Mouse (Mus musculus) heart, embryonic 14.5 days (tissue): ENCODE measurements at regions not wholly inside any gene's neighbourhood (a gene's known extent, or its start where the extent isn't known, plus 50 kb on each side); places are given as distances from the start of the nearest gene placed in this dataset.

Source experiments
- ATAC-seq: fragments of 200-750 bp; cut with Nextera tagmentation; 2 replicates; pipeline ENCODE4 v1.8.0; 2017; ENCODE audit warnings: low read depth, moderate TSS enrichment; ENCODE audit not compliant: insufficient number of reproducible peaks, insufficient read depth, low FRiP score
- H3K27ac ChIP-seq, 2 experiments: fragments of 200-500 bp in 1 of 2; fragments of 300-500 bp in 1 of 2; sonication (generic) in 1 of 2; replicated peaks in 1 of 2; 2 replicates each; pipeline ENCODE4 v1.5.1; 2012 to 2014; ENCODE audit warnings: low read depth in 2 of 2, low read length in 2 of 2, control low read depth in 1 of 2, mild to moderate bottlenecking in 1 of 2, mixed read lengths in 1 of 2; ENCODE audit not compliant: control insufficient read depth in 1 of 2, insufficient read depth in 1 of 2
- H3K27me3 ChIP-seq: fragments of 300-500 bp; sonication (generic); 2 replicates; pipeline ENCODE4 v1.6.1; 2014; ENCODE audit warnings: mild to moderate bottlenecking, low read length, control low read depth; ENCODE audit not compliant: control insufficient read depth, insufficient read depth
- H3K36me3 ChIP-seq: fragments of 300-500 bp; sonication (generic); 2 replicates; pipeline ENCODE4 v1.6.1; 2014; ENCODE audit warnings: mild to moderate bottlenecking, control low read depth, low read length, mixed read lengths; ENCODE audit not compliant: control insufficient read depth, insufficient read depth
- H3K4me1 ChIP-seq, 2 experiments: fragments of 200-500 bp in 1 of 2; fragments of 300-500 bp in 1 of 2; sonication (generic) in 1 of 2; 2 replicates each; pipeline ENCODE4 v1.6.1; 2012 to 2014; ENCODE audit warnings: low read length in 2 of 2, control low read depth in 1 of 2, mixed read lengths in 1 of 2; ENCODE audit not compliant: control insufficient read depth in 2 of 2, insufficient read depth in 2 of 2
- H3K4me2 ChIP-seq: fragments of 300-500 bp; sonication (generic); 2 replicates; pipeline ENCODE4 v1.6.1; 2014; ENCODE audit warnings: mild to moderate bottlenecking, low read length
- H3K4me3 ChIP-seq, 2 experiments: fragments of 200-500 bp in 1 of 2; fragments of 300-500 bp in 1 of 2; sonication (generic) in 1 of 2; 2 replicates each; pipeline ENCODE4 v1.5.1; 2012 to 2014; ENCODE audit warnings: low read length in 2 of 2, mild to moderate bottlenecking in 2 of 2, control low read depth in 1 of 2, low read depth in 1 of 2, moderate library complexity in 1 of 2; ENCODE audit not compliant: control insufficient read depth in 1 of 2, insufficient read depth in 1 of 2
- H3K9ac ChIP-seq: fragments of 300-500 bp; sonication (generic); 2 replicates; pipeline ENCODE4 v1.6.1; 2014; ENCODE audit warnings: mild to moderate bottlenecking, low read length
- H3K9me3 ChIP-seq: fragments of 300-500 bp; sonication (generic); 2 replicates; pipeline ENCODE4 v1.6.1; 2016; ENCODE audit warnings: low read length, control low read depth; ENCODE audit not compliant: control insufficient read depth
- WGBS: fragments of 180-500 bp; shearing (Covaris S2); extraction: QIAGEN DNeasy Blood & Tissue Kit; methylation state at CpG from one replicate; pipeline ENCODE4 v1.1.7; 2014; 5-methylcytosine and 5-hydroxymethylcytosine counted together

GRCm38 (mm10) chr11:21007222-21007621 is 83.9 kb upstream of the Peli1 start:
- Histone ChIP-seq H3K36me3 (no peaks in the 10 kb centered on the region), H3K27me3 (no peaks in the 10 kb centered on the region), H3K9me3 (no peaks in the 10 kb centered on the region), H3K4me1 (no peaks in the 10 kb centered on the region), H3K4me3 (no peak overlapping the region), H3K9ac (no peak overlapping the region), H3K4me2 (no peak overlapping the region), H3K27ac (no peak overlapping the region)
- ATAC-seq, result no peak
- WGBS, result 90% methylated on average over 5 of the region's 5 CpGs

- H3K4me1 ChIP-seq, result peaks cover 2 to 6% of the 10 kb centered on the region in 2 experiments; a peak in 3 of 4 replicates
- H3K27ac ChIP-seq, result no peak overlapping the region
- H3K9ac ChIP-seq, result no peak overlapping the region
- no peaks in the 10 kb centered on the region for H3K36me3 ChIP-seq
- H3K9me3 ChIP-seq, result no peaks in the 10 kb centered on the region
- no peaks in the 10 kb centered on the region for H3K27me3 ChIP-seq
- no peak overlapping the region for H3K4me3 ChIP-seq
- 62% methylated on average over 3 of the region's 3 CpGs for WGBS
- no peak for ATAC-seq
- no peak overlapping the region for H3K4me2 ChIP-seq
These were observed 81.6 kb upstream of the Peli1 start for GRCm38 (mm10) chr11:21009505-21009904.

GRCm38 (mm10) chr11:21010867-21011266 is 80.2 kb upstream of the Peli1 start:
- Histone ChIP-seq H3K27ac (no peak overlapping the region), H3K9ac (no peak overlapping the region), H3K4me1 (peaks cover 2 to 18% of the 10 kb centered on the region in 2 experiments; a peak in 3 of 4 replicates), H3K27me3 (no peaks in the 10 kb centered on the region), H3K4me2 (no peak overlapping the region), H3K36me3 (no peaks in the 10 kb centered on the region), H3K9me3 (no peaks in the 10 kb centered on the region), H3K4me3 (no peak overlapping the region)
- ATAC-seq, result no peak
- WGBS, result 66% methylated on average over 7 of the region's 7 CpGs

GRCm38 (mm10) chr11:21014250-21014649 is 76.8 kb upstream of the Peli1 start:
- H3K27ac ChIP-seq, result no peak overlapping the region
- 23% methylated on average over 3 of the region's 3 CpGs for WGBS
- H3K9me3 ChIP-seq, result no peaks in the 10 kb centered on the region
- no peak overlapping the region for H3K4me2 ChIP-seq
- H3K9ac ChIP-seq, result no peak overlapping the region
- H3K27me3 ChIP-seq, result no peaks in the 10 kb centered on the region
- no peak for ATAC-seq
- no peak overlapping the region for H3K4me3 ChIP-seq
- peaks cover 6 to 36% of the 10 kb centered on the region in 2 experiments for H3K4me1 ChIP-seq
- no peaks in the 10 kb centered on the region for H3K36me3 ChIP-seq

- Histone ChIP-seq H3K4me3 (no peak overlapping the region), H3K4me1 (peaks cover 6 to 36% of the 10 kb centered on the region in 2 experiments), H3K9me3 (no peaks in the 10 kb centered on the region), H3K27me3 (no peaks in the 10 kb centered on the region), H3K4me2 (no peak overlapping the region), H3K27ac (0 out of 4 replicates have a peak overlapping the region, but pooled peaks of 1 of the 2 experiments have one; percentile 21), H3K36me3 (no peaks in the 10 kb centered on the region), H3K9ac (no peak overlapping the region)
- no peak for ATAC-seq
- 30% methylated on average over 3 of the region's 3 CpGs for WGBS
These were observed 75.6 kb upstream of the Peli1 start for GRCm38 (mm10) chr11:21015536-21015935.

- Histone ChIP-seq H3K9ac (no peak overlapping the region), H3K27me3 (no peaks in the 10 kb centered on the region), H3K27ac (no peak overlapping the region), H3K36me3 (no peaks in the 10 kb centered on the region), H3K4me1 (peaks cover 6 to 36% of the 10 kb centered on the region in 2 experiments), H3K9me3 (no peaks in the 10 kb centered on the region), H3K4me3 (no peak overlapping the region), H3K4me2 (no peak overlapping the region)
- WGBS, result 13% methylated on average over 4 of the region's 4 CpGs
- no peak for ATAC-seq
These were observed 74.9 kb upstream of the Peli1 start for GRCm38 (mm10) chr11:21016133-21016746.

- H3K9ac ChIP-seq, result no peak overlapping the region
- H3K4me2 ChIP-seq, result no peak overlapping the region
- no peaks in the 10 kb centered on the region for H3K9me3 ChIP-seq
- ATAC-seq, result no peak
- no peak overlapping the region for H3K27ac ChIP-seq
- H3K36me3 ChIP-seq, result no peaks in the 10 kb centered on the region
- H3K4me1 ChIP-seq, result peaks cover 6 to 36% of the 10 kb centered on the region in 2 experiments
- H3K4me3 ChIP-seq, result no peak overlapping the region
- H3K27me3 ChIP-seq, result no peaks in the 10 kb centered on the region
- 64% methylated on average over 6 of the region's 6 CpGs for WGBS
These were observed 74.2 kb upstream of the Peli1 start for GRCm38 (mm10) chr11:21016791-21017329.

GRCm38 (mm10) chr11:21019829-21020228 is 71.3 kb upstream of the Peli1 start:
- no peak for ATAC-seq
- H3K4me2 ChIP-seq, result no peak overlapping the region
- 60% methylated on average over 2 of the region's 2 CpGs for WGBS
- H3K27ac ChIP-seq, result no peak overlapping the region
- H3K9me3 ChIP-seq, result 0 out of 2 replicates have a peak, but pooled peaks cover 2% of the 10 kb centered on the region
- no peak overlapping the region for H3K4me3 ChIP-seq
- no peaks in the 10 kb centered on the region for H3K27me3 ChIP-seq
- no peak overlapping the region for H3K9ac ChIP-seq
- H3K4me1 ChIP-seq, result peaks cover 4 to 27% of the 10 kb centered on the region in 2 experiments
- no peaks in the 10 kb centered on the region for H3K36me3 ChIP-seq
